Mouse (Mus musculus): ENCODE data around the gene Snapin. TPM values are rescaled to one million over a fixed set of nuclear protein-coding genes. Genes with fewer than 3 reads are reported as not detected.

The Snapin gene
- polyA plus RNA-seq, 1 experiment from 2014 or later = 57.2 TPM

- H3K27me3 ChIP-seq (replicated peaks; ENCODE audit: low read depth, poor library complexity, severe bottlenecking) = peaks cover 52% of the 10 kb centered on the region
- peak overlapping the region; percentile 24; the same call in 1 of the 2 replicates for H3K27ac ChIP-seq (replicated peaks)
- no peaks in the 10 kb centered on the region for H3K9me3 ChIP-seq
- peak overlapping the region; percentile 58 for H3K4me3 ChIP-seq
- no peaks in the 10 kb centered on the region for H3K36me3 ChIP-seq (replicated peaks)
- H3K4me1 ChIP-seq = peaks cover 23% of the 10 kb centered on the region
- DNase-seq (ENCODE audit: low spot score) = peak; percentile 79
- whole genome bisulfite sequencing = 1% methylated on average over 10 of the region's 10 CpGs
Measured at GRCm38 (mm10) chr3:90514691-90515090, 23.9 kb upstream of the Snapin start.

- H3K9me3 ChIP-seq = no peaks in the 10 kb centered on the region
- H3K4me3 ChIP-seq = peak within 1 kb of the TSS; percentile 58
- peak within 1 kb of the TSS; percentile 24; the same call in 1 of the 2 replicates for H3K27ac ChIP-seq (replicated peaks)
- peaks cover 52% of the 10 kb centered on the region for H3K27me3 ChIP-seq (replicated peaks; ENCODE audit: low read depth, poor library complexity, severe bottlenecking)
- no peaks in the 10 kb centered on the region for H3K36me3 ChIP-seq (replicated peaks)
- peak; percentile 40 for DNase-seq (ENCODE audit: low spot score)
- peaks cover 23% of the 10 kb centered on the region for H3K4me1 ChIP-seq
- WGBS = 2% methylated on average over 25 of the region's 25 CpGs
Measured at GRCm38 (mm10) chr3:90513796-90514590, 23.2 kb upstream of the Snapin start, which contains the start of the genes S100a1 and S100a13. Gene S100a1 (minus strand): TSS chr3:90514392. Gene S100a13 (plus strand): TSS chr3:90514435.

GRCm38 (mm10) chr3:90512948-90513642 is 22.3 kb upstream of the Snapin start:
- Histone ChIP-seq H3K4me1 (peaks cover 25% of the 10 kb centered on the region), H3K27me3 (replicated peaks; ENCODE audit: low read depth, poor library complexity, severe bottlenecking) (peaks cover 52% of the 10 kb centered on the region), H3K4me3 (no peak overlapping the region), H3K9me3 (no peaks in the 10 kb centered on the region), H3K36me3 (replicated peaks) (no peaks in the 10 kb centered on the region), H3K27ac (replicated peaks) (no peak overlapping the region)
- no peak for DNase-seq (ENCODE audit: low spot score)
- WGBS = 79% methylated on average over 9 of the region's 9 CpGs

GRCm38 (mm10) chr3:90512276-90512675 is 21.4 kb upstream of the Snapin start:
- H3K9me3 ChIP-seq = no peaks in the 10 kb centered on the region
- no peak for DNase-seq (ENCODE audit: low spot score)
- H3K4me3 ChIP-seq = no peak overlapping the region
- H3K36me3 ChIP-seq (replicated peaks) = peaks cover 5% of the 10 kb centered on the region
- H3K27me3 ChIP-seq (replicated peaks; ENCODE audit: low read depth, poor library complexity, severe bottlenecking) = peaks cover 52% of the 10 kb centered on the region
- H3K4me1 ChIP-seq = peaks cover 33% of the 10 kb centered on the region
- WGBS = 85% methylated on average over 5 of the region's 5 CpGs
- no peak overlapping the region for H3K27ac ChIP-seq (replicated peaks)

- no peak for DNase-seq (ENCODE audit: low spot score)
- H3K27me3 ChIP-seq (replicated peaks; ENCODE audit: low read depth, poor library complexity, severe bottlenecking) = peaks cover 37% of the 10 kb centered on the region
- no peaks in the 10 kb centered on the region for H3K9me3 ChIP-seq
- peak overlapping the region; percentile 99 for H3K27ac ChIP-seq (replicated peaks)
- H3K4me1 ChIP-seq = peaks cover 29% of the 10 kb centered on the region
- peak overlapping the region; percentile 97 for H3K4me3 ChIP-seq
- H3K36me3 ChIP-seq (replicated peaks) = peaks cover 30% of the 10 kb centered on the region
- 20% methylated on average over 2 of the region's 2 CpGs for WGBS
Measured at GRCm38 (mm10) chr3:90509747-90510123, 18.9 kb upstream of the Snapin start.

GRCm38 (mm10) chr3:90508950-90509746 is 18.3 kb upstream of the Snapin start, which contains the start of gene Chtop:
Gene Chtop (minus strand): TSS chr3:90509498.
- Histone ChIP-seq H3K27me3 (replicated peaks; ENCODE audit: low read depth, poor library complexity, severe bottlenecking) (peaks cover 31% of the 10 kb centered on the region), H3K4me1 (peaks cover 23% of the 10 kb centered on the region), H3K4me3 (peak within 1 kb of the TSS; percentile 97), H3K36me3 (replicated peaks) (peaks cover 36% of the 10 kb centered on the region), H3K9me3 (no peaks in the 10 kb centered on the region), H3K27ac (replicated peaks) (peak within 1 kb of the TSS; percentile 99)
- WGBS = under 1% methylated on average over 66 of the region's 66 CpGs
- DNase-seq (ENCODE audit: low spot score) = peak; percentile 99

GRCm38 (mm10) chr3:90508287-90508949 is 17.6 kb upstream of the Snapin start:
- Histone ChIP-seq H3K9me3 (no peaks in the 10 kb centered on the region), H3K27me3 (replicated peaks; ENCODE audit: low read depth, poor library complexity, severe bottlenecking) (peaks cover 24% of the 10 kb centered on the region), H3K36me3 (replicated peaks) (peaks cover 43% of the 10 kb centered on the region), H3K27ac (replicated peaks) (peak overlapping the region; percentile 99), H3K4me1 (peaks cover 15% of the 10 kb centered on the region), H3K4me3 (peak overlapping the region; percentile 97)
- WGBS = 5% methylated on average over 20 of the region's 20 CpGs
- DNase-seq (ENCODE audit: low spot score) = no peak

GRCm38 (mm10) chr3:90506362-90506761 is 15.5 kb upstream of the Snapin start:
- no peaks in the 10 kb centered on the region for H3K9me3 ChIP-seq
- no peak for DNase-seq (ENCODE audit: low spot score)
- WGBS = 92% methylated on average over 3 of the region's 3 CpGs
- peaks cover 64% of the 10 kb centered on the region for H3K36me3 ChIP-seq (replicated peaks)
- no peak overlapping the region for H3K4me3 ChIP-seq
- H3K27ac ChIP-seq (replicated peaks) = no peak overlapping the region
- 0 out of 2 replicates have a peak, but pooled peaks cover 6% of the 10 kb centered on the region for H3K27me3 ChIP-seq (replicated peaks; ENCODE audit: low read depth, poor library complexity, severe bottlenecking)
- peaks cover 13% of the 10 kb centered on the region for H3K4me1 ChIP-seq

GRCm38 (mm10) chr3:90505216-90505615 is 14.4 kb upstream of the Snapin start:
- Histone ChIP-seq H3K36me3 (replicated peaks) (peaks cover 75% of the 10 kb centered on the region), H3K27ac (replicated peaks) (no peak overlapping the region), H3K4me3 (no peak overlapping the region), H3K4me1 (peaks cover 13% of the 10 kb centered on the region), H3K27me3 (replicated peaks; ENCODE audit: low read depth, poor library complexity, severe bottlenecking) (no peaks in the 10 kb centered on the region), H3K9me3 (no peaks in the 10 kb centered on the region)
- DNase-seq (ENCODE audit: low spot score) = no peak
- 94% methylated on average over 5 of the region's 5 CpGs for WGBS

GRCm38 (mm10) chr3:90503444-90503843 is 12.6 kb upstream of the Snapin start:
- Histone ChIP-seq H3K4me1 (peaks cover 13% of the 10 kb centered on the region), H3K9me3 (no peaks in the 10 kb centered on the region), H3K36me3 (replicated peaks) (peaks cover 93% of the 10 kb centered on the region), H3K4me3 (no peak overlapping the region), H3K27ac (replicated peaks) (no peak overlapping the region), H3K27me3 (replicated peaks; ENCODE audit: low read depth, poor library complexity, severe bottlenecking) (no peaks in the 10 kb centered on the region)
- no peak for DNase-seq (ENCODE audit: low spot score)
- 86% methylated on average over 4 of the region's 4 CpGs for WGBS

- H3K27me3 ChIP-seq (replicated peaks; ENCODE audit: low read depth, poor library complexity, severe bottlenecking) = no peaks in the 10 kb centered on the region
- no peak for DNase-seq (ENCODE audit: low spot score)
- no peak overlapping the region for H3K27ac ChIP-seq (replicated peaks)
- no peaks in the 10 kb centered on the region for H3K9me3 ChIP-seq
- peaks cover 78% of the 10 kb centered on the region for H3K36me3 ChIP-seq (replicated peaks)
- H3K4me1 ChIP-seq = no peaks in the 10 kb centered on the region
- H3K4me3 ChIP-seq = no peak overlapping the region
Measured at GRCm38 (mm10) chr3:90497597-90497996, 6.8 kb upstream of the Snapin start.
